Mouse (Mus musculus): ENCODE measurements at regions not wholly inside any gene's neighbourhood (a gene's known extent, or its start where the extent isn't known, plus 50 kb on each side); places are given as distances from the start of the nearest gene placed in this dataset.
"Not testable (repeated sequence)": the region's sequence is repeated elsewhere in the genome, so short reads cannot be mapped to it uniquely, and the experiment has no call there.

DNA sequence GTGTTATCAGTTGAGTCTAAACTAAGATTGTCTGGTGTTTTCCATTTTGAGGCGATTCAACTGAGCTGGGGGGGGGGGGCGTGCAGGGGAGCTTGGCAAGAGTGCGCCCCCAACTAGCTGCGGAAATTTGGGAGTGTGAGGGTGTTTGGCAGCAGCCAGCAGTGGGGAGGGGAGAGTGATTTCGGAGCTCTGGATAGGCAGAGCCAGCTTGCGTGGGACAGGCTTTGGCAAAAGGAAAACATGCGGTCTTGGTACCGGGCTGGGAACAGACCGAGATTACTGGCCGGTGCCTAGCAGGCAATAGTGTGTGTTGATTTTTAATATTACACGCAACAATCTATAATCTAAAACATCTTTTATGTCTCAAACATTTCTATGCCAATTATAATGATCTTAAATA is 199.4 kb upstream of the Cdk6 start:
- not testable (repeated sequence) for H3K36me3 ChIP-seq (ENCODE audit: control insufficient read depth, insufficient read depth, low read length); H3K9ac ChIP-seq (ENCODE audit: low read depth, low read length); H3K4me2 ChIP-seq (ENCODE audit: low read depth, low read length); H3K27ac ChIP-seq (ENCODE audit: low read length); H3K4me1 ChIP-seq (ENCODE audit: control insufficient read depth, insufficient read depth, low read length); H3K9me3 ChIP-seq (ENCODE audit: control insufficient read depth, low read length); ATAC-seq; H3K27me3 ChIP-seq (replicated peaks; ENCODE audit: control insufficient read depth, insufficient read depth, low read length); H3K4me3 ChIP-seq (ENCODE audit: low read length)
- 94% methylated on average over 11 of the region's 11 CpGs for WGBS

DNA sequence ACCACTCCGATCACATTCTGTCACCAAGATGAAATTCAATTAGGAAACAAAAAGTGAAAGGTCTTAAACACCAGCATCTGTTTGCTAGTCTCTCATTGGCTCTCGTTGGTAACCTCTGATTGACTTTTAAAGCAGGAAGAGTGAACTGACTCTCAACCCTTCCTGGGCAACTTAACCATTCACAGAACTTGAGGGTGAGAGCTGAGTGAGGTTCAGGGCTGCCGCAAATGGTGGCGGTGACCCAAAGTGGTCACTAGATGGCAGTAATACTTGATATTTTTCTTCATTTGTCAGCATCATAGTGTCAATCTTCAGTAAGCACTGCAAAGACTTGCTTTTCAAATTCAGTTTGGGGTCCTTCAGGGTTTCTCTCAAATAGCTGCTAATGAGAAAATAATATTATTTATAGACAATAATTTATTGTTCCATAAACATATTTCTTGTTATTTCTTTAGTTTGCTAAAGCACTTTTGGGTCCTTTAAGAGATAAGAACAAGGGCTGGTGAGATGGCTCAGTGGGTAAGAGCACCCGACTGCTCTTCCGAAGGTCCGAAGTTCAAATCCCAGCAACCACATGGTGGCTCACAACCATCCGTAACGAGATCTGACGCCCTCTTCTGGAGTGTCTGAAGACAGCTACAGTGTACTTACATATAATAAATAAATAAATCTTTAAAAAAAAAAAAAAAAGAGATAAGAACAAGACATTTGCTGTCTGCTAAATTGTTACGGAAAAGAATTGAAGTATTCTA is 194.6 kb upstream of the Cdk6 start:
- not testable (repeated sequence) for H3K9me3 ChIP-seq (ENCODE audit: control insufficient read depth, low read length); H3K4me1 ChIP-seq (ENCODE audit: control insufficient read depth, insufficient read depth, low read length); H3K27me3 ChIP-seq (replicated peaks; ENCODE audit: control insufficient read depth, insufficient read depth, low read length); H3K9ac ChIP-seq (ENCODE audit: low read depth, low read length); H3K27ac ChIP-seq (ENCODE audit: low read length); H3K4me2 ChIP-seq (ENCODE audit: low read depth, low read length); H3K36me3 ChIP-seq (ENCODE audit: control insufficient read depth, insufficient read depth, low read length); H3K4me3 ChIP-seq (ENCODE audit: low read length)
- WGBS: 38% methylated on average over 8 of the region's 11 CpGs
- peak; percentile 65 for ATAC-seq

DNA sequence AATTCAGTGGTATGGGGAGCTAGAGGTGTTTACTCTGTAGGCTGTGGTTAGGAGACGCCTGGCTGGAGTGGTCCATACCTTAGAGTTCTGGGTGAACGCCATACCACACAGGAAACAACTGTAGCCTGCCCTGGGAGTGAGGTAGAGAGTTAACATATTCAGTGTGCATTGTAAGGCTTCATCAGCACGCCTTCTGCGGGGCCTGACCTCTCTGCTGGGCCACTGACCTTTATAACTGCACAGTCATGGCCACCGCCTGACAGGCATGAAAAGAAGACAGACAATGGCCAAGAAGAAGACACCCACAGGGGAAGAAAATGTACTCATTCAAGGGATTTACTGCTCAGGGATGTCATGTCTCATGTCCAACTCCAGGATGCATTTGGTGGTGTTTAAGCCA is 191.4 kb upstream of the Cdk6 start:
- 71% methylated on average over 5 of the region's 5 CpGs for WGBS
- H3K27me3 ChIP-seq (replicated peaks; ENCODE audit: control insufficient read depth, insufficient read depth, low read length): not testable (repeated sequence)

DNA sequence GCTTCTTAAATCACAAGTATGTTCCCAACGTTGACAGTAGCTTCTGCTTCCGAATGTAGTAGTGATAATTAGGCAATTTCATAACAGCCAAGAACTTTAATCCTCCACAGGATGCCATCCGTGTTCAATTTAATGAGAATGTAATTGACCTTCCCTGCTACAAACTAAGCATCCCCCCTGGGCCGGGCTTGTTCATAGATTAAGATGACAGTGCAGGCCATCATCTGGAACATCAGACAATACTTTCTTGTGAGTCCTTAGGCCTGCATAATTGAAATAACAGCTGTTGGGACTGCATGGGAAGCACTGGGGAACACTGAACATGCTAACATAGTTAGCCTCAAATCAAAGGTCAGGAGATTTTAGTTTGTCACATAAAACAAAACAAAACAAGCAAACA is 190.5 kb upstream of the Cdk6 start:
- H3K4me2 ChIP-seq (ENCODE audit: low read depth, low read length); ATAC-seq; H3K36me3 ChIP-seq (ENCODE audit: control insufficient read depth, insufficient read depth, low read length); H3K4me3 ChIP-seq (ENCODE audit: low read length); H3K4me1 ChIP-seq (ENCODE audit: control insufficient read depth, insufficient read depth, low read length); H3K9me3 ChIP-seq (ENCODE audit: control insufficient read depth, low read length); H3K27me3 ChIP-seq (replicated peaks; ENCODE audit: control insufficient read depth, insufficient read depth, low read length); H3K9ac ChIP-seq (ENCODE audit: low read depth, low read length); H3K27ac ChIP-seq (ENCODE audit: low read length): not testable (repeated sequence)
- 74% methylated on average over 4 of the region's 4 CpGs for WGBS

More for the DNA sequence above, 191.4 kb upstream of the Cdk6 start:
- not testable (repeated sequence) for H3K9me3 ChIP-seq (ENCODE audit: control insufficient read depth, low read length); H3K36me3 ChIP-seq (ENCODE audit: control insufficient read depth, insufficient read depth, low read length); H3K4me3 ChIP-seq (ENCODE audit: low read length); H3K4me2 ChIP-seq (ENCODE audit: low read depth, low read length); H3K9ac ChIP-seq (ENCODE audit: low read depth, low read length); H3K27ac ChIP-seq (ENCODE audit: low read length); ATAC-seq; H3K4me1 ChIP-seq (ENCODE audit: control insufficient read depth, insufficient read depth, low read length)

DNA sequence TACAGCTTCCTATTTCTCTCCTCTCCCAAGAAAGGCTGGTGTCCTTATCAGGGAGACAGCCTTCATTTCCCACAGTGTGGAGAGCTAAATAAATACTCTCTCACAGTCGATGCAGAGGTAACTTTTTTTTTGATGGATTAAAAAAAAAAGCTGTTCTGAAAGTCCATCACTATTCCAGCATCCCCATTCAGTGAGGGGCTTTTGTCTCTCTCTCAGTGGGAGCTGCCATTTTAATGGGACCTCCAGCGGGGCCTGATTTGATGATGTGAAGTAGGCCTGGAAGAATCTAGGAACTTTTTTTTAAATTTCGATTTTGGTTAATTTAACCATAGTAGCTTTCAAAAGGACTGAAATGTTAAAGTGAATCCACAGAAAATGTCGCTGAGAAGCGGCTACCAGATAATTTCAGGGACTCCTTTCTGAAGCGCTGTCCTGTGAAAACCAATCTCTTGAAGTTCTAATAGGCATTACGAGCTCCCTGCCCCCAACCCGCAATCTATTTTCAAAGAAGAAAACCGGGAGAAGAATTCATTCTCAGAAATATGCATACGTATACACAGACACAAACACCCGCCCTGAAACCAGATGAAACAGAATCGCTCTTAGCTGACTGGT is 189.6 kb upstream of the Cdk6 start:
- ATAC-seq; H3K4me3 ChIP-seq (ENCODE audit: low read length); H3K4me1 ChIP-seq (ENCODE audit: control insufficient read depth, insufficient read depth, low read length); H3K9me3 ChIP-seq (ENCODE audit: control insufficient read depth, low read length); H3K9ac ChIP-seq (ENCODE audit: low read depth, low read length); H3K36me3 ChIP-seq (ENCODE audit: control insufficient read depth, insufficient read depth, low read length); H3K27me3 ChIP-seq (replicated peaks; ENCODE audit: control insufficient read depth, insufficient read depth, low read length); H3K27ac ChIP-seq (ENCODE audit: low read length); H3K4me2 ChIP-seq (ENCODE audit: low read depth, low read length): not testable (repeated sequence)
- 27% methylated on average over 11 of the region's 12 CpGs for WGBS

DNA sequence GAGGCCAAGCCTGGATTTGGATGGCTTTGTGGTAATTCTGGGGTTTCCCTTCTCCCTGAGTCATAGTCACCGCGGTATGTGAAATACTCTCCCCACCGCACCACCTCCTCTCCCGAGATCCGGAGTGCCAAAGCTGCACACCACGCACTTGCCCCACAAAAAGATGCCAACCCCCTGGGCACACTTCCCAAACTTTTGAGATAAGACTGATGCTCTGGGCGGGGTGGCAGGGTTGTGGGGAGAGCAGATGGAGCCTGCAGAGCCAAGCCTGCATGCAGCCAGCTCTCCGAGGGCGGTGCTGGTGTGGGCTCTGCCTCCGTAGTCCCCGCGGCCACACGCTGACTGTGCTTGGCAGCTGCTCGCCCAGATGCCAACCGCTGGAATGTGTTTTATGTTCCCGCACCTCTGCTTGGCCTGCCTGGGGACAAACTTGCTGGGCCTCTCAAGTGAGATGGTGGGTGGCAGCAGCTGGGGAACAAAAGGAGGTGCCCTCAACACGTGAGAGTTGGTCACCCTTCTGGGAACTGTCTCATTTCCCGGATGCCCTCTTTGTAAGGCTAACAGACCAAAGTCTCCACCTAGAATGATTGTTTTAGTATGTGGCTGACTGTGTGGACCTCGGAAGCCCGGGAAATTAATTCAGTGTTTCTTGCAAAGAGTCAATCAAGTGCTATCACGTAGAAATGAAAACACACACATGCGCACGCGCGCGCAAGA is 189.0 kb upstream of the Cdk6 start:
- Histone ChIP-seq H3K4me3 (ENCODE audit: low read length) (peak overlapping the region; percentile 20), H3K9ac (ENCODE audit: low read depth, low read length) (0 out of 2 replicates have a peak overlapping the region, but pooled peaks have one; percentile 8), H3K4me2 (ENCODE audit: low read depth, low read length) (peak overlapping the region; percentile 45)
- ATAC-seq: peak; percentile 55
- not testable (repeated sequence) for H3K27me3 ChIP-seq (replicated peaks; ENCODE audit: control insufficient read depth, insufficient read depth, low read length); H3K27ac ChIP-seq (ENCODE audit: low read length); H3K36me3 ChIP-seq (ENCODE audit: control insufficient read depth, insufficient read depth, low read length); H3K9me3 ChIP-seq (ENCODE audit: control insufficient read depth, low read length); H3K4me1 ChIP-seq (ENCODE audit: control insufficient read depth, insufficient read depth, low read length)
- 23% methylated on average over 26 of the region's 26 CpGs for WGBS

DNA sequence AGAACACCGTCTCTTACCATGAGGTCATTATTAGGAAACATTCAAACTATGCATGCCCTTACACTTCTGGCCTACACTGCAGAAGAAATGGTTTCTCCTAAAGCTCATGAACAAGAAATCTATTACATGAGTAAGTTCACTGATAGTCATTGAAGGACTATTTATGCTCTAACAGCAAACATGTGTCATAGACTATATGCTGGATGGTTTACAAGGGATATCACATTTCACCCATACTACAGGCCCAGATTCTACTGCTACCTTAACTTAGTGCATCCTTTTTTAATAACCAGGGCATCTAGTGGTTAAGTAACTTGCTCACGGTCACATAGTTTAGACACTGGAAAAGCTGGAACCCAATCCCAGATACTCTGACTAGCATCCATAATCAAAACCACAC is 175.8 kb upstream of the Cdk6 start:
- WGBS: 92% methylated on average over 2 of the region's 2 CpGs
- H3K36me3 ChIP-seq (ENCODE audit: control insufficient read depth, insufficient read depth, low read length); H3K27ac ChIP-seq (ENCODE audit: low read length); ATAC-seq; H3K4me3 ChIP-seq (ENCODE audit: low read length); H3K27me3 ChIP-seq (replicated peaks; ENCODE audit: control insufficient read depth, insufficient read depth, low read length); H3K9me3 ChIP-seq (ENCODE audit: control insufficient read depth, low read length); H3K9ac ChIP-seq (ENCODE audit: low read depth, low read length); H3K4me2 ChIP-seq (ENCODE audit: low read depth, low read length); H3K4me1 ChIP-seq (ENCODE audit: control insufficient read depth, insufficient read depth, low read length): not testable (repeated sequence)

DNA sequence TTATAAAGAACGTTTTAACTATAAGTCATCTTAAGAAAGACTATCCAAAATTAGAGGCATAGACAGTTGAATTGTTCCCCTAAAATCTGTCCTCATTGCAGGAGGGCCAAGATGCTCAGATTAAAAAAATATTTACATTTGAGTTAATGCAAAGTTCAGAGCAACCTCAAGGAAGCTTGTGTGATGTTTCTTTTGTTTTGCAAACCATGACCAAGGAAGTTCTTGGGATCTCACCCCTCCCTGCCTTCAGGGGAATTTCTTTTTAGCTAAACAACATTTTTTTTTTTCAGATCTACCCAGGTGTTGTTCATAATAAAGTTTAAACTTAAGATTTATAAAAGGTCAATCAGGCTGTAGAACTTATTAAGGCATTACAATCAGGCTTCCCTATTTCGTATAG is 174.8 kb upstream of the Cdk6 start:
- H3K4me2 ChIP-seq (ENCODE audit: low read depth, low read length); H3K9me3 ChIP-seq (ENCODE audit: control insufficient read depth, low read length); H3K4me3 ChIP-seq (ENCODE audit: low read length); ATAC-seq; H3K4me1 ChIP-seq (ENCODE audit: control insufficient read depth, insufficient read depth, low read length); H3K27ac ChIP-seq (ENCODE audit: low read length); H3K36me3 ChIP-seq (ENCODE audit: control insufficient read depth, insufficient read depth, low read length); H3K27me3 ChIP-seq (replicated peaks; ENCODE audit: control insufficient read depth, insufficient read depth, low read length); H3K9ac ChIP-seq (ENCODE audit: low read depth, low read length): not testable (repeated sequence)
- WGBS: 76% methylated on average over 2 of the region's 2 CpGs

DNA sequence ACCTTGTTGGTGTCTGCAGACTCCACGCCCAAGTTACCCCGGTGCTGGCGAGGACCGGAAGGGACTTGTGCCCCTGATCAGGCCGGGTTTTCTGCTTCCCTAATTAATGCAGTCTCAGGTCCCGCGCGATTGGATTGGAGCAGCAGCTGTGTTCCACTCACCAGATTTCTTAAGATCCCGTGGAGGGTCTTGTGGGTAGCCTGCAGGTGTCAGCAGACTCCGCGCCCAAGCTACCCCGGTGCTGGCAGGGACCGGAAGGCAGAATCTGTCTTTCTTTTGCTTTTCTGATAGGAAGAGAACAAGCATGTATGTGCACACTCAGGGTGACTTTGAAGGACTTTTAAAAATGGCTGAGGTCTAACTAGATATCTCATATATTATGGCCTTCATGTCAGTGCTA is 147.7 kb upstream of the Cdk6 start:
- not testable (repeated sequence) for H3K27ac ChIP-seq (ENCODE audit: low read length); H3K9ac ChIP-seq (ENCODE audit: low read depth, low read length); H3K36me3 ChIP-seq (ENCODE audit: control insufficient read depth, insufficient read depth, low read length); H3K4me2 ChIP-seq (ENCODE audit: low read depth, low read length); H3K4me1 ChIP-seq (ENCODE audit: control insufficient read depth, insufficient read depth, low read length); H3K4me3 ChIP-seq (ENCODE audit: low read length); ATAC-seq; H3K9me3 ChIP-seq (ENCODE audit: control insufficient read depth, low read length); H3K27me3 ChIP-seq (replicated peaks; ENCODE audit: control insufficient read depth, insufficient read depth, low read length)
- WGBS: 90% methylated on average over 13 of the region's 13 CpGs

Measured in intestine, embryonic 16.5 days (tissue).